Mouse (Mus musculus): ENCODE measurements around the gene Tas1r3. TPM values are rescaled to one million over a fixed set of nuclear protein-coding genes. Genes with fewer than 3 reads are reported as not detected.
A peak's percentile ranks its signal among the peaks of the same experiment; 100 is the strongest.

The Tas1r3 gene
- polyA plus RNA-seq, 1 experiment from 2014 or later, result 0.43 TPM

DNA sequence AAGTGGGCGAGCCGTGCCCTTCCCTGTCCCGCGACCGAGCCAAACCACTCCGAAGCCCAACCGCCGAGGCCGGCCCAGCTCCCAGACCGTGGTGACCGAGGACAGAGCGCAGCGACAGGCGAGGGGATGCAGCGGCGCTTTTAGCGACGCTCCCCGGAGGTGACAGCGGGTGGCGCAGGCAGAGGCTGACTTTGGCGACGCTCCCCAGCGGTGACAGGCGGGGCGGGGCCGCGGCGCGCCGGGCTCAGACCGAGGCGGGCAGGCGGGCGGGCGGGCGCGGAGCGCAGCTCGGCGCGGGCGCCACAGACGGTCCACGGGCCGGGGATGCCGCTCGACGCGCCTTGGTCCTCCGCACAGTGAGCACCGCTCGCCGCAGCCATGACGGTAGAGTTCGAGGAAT lies 28.9 kb upstream of the Tas1r3 start:
- H3K27ac ChIP-seq (ENCODE audit: low read depth), result peak overlapping the region; percentile 91
- H3K9me3 ChIP-seq (ENCODE audit: control insufficient read depth, low read length), result no peaks in the 10 kb centered on the region
- H3K27me3 ChIP-seq (replicated peaks; ENCODE audit: control insufficient read depth, insufficient read depth, low read length), result no peaks in the 10 kb centered on the region
- H3K4me1 ChIP-seq (replicated peaks; ENCODE audit: control insufficient read depth, insufficient read depth, low read length), result peaks cover 33% of the 10 kb centered on the region
- H3K9ac ChIP-seq (ENCODE audit: low read length), result peak overlapping the region; percentile 74
- ATAC-seq (replicated peaks; ENCODE audit: low FRiP score, low TSS enrichment, low read depth) (peak; percentile 87), DNase-seq (ENCODE audit: low spot score) (no peak)
- H3K36me3 ChIP-seq (ENCODE audit: control insufficient read depth, insufficient read depth, low read length), result peaks cover 39% of the 10 kb centered on the region
- WGBS, result under 1% methylated on average over 52 of the region's 56 CpGs
- peak overlapping the region; percentile 94 for H3K4me2 ChIP-seq (ENCODE audit: low read length)
- H3K4me3 ChIP-seq (ENCODE audit: low read depth, low read length), result peak overlapping the region; percentile 89

DNA sequence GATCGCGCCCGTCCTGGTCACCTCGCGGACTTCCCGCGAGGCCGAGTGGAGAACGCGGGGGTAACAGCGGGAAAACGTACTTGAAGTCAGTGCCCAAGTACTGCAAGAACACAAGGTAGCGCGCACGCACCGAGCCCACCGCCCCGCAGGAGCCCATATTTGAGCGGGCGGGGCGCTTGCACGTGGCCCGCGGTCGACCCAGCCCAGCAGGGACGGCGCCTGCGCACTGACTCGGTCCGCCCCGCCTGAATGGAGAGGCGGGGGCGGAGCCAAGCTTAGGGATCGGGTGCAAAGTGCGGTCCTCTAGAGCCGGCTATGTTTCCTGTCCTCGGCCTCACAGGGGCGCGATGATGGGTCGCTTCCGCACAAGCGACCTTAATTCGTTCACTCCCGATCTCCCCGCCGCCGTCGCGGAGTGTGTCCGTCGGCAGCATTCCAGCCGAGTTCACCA lies 28.4 kb upstream of the Tas1r3 start, which contains the start of the genes Pusl1 and Acap3:
Gene Pusl1, minus strand, starts transcription at position 231 of the 451 bp plus-strand sequence.
Gene Acap3, plus strand, starts transcription at position 272 of the 451 bp plus-strand sequence.
- peak within 1 kb of the TSS; percentile 91 for H3K27ac ChIP-seq (ENCODE audit: low read depth)
- under 1% methylated on average over 52 of the region's 52 CpGs for WGBS
- H3K36me3 ChIP-seq (ENCODE audit: control insufficient read depth, insufficient read depth, low read length), result peaks cover 39% of the 10 kb centered on the region
- H3K4me1 ChIP-seq (replicated peaks; ENCODE audit: control insufficient read depth, insufficient read depth, low read length), result peaks cover 33% of the 10 kb centered on the region
- H3K4me3 ChIP-seq (ENCODE audit: low read depth, low read length), result peak within 1 kb of the TSS; percentile 89
- ATAC-seq (replicated peaks; ENCODE audit: low FRiP score, low TSS enrichment, low read depth) (peak; percentile 88), DNase-seq (ENCODE audit: low spot score) (peak; percentile 97)
- H3K4me2 ChIP-seq (ENCODE audit: low read length), result peak within 1 kb of the TSS; percentile 94
- no peaks in the 10 kb centered on the region for H3K27me3 ChIP-seq (replicated peaks; ENCODE audit: control insufficient read depth, insufficient read depth, low read length)
- H3K9ac ChIP-seq (ENCODE audit: low read length), result peak within 1 kb of the TSS; percentile 74
- H3K9me3 ChIP-seq (ENCODE audit: control insufficient read depth, low read length), result no peaks in the 10 kb centered on the region

DNA sequence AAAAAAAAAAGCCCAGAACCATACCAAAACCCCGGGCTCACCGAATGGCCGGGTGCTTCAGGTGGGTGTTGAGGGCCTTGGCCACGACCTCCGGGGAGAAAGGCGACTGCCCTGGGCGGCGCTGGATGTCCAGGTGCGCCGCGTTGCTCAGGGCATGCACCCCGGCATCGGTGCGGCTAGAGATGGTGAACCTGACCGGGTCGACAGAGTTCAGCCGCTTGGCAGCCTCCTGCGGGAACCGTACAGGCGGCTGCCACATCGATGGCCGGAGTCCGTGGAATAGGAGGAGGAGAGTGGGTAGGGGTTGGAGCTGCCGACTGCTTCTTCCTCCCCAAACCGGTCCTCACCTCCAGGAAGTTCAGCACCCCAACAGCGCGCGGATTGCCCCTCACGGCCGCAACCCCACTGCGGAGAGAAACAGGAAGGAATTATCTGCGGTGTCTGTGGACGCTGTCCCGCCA lies 27.9 kb upstream of the Tas1r3 start:
- Histone ChIP-seq H3K4me3 (ENCODE audit: low read depth, low read length) (peak overlapping the region; percentile 89), H3K9ac (ENCODE audit: low read length) (peak overlapping the region; percentile 74), H3K4me1 (replicated peaks; ENCODE audit: control insufficient read depth, insufficient read depth, low read length) (peaks cover 33% of the 10 kb centered on the region), H3K27ac (ENCODE audit: low read depth) (0 out of 2 replicates have a peak overlapping the region, but pooled peaks have one; percentile 91), H3K36me3 (ENCODE audit: control insufficient read depth, insufficient read depth, low read length) (peaks cover 39% of the 10 kb centered on the region), H3K27me3 (replicated peaks; ENCODE audit: control insufficient read depth, insufficient read depth, low read length) (no peaks in the 10 kb centered on the region), H3K4me2 (ENCODE audit: low read length) (peak overlapping the region; percentile 94), H3K9me3 (ENCODE audit: control insufficient read depth, low read length) (no peaks in the 10 kb centered on the region)
- under 1% methylated on average over 34 of the region's 34 CpGs for WGBS
- peak; percentile 2; the same call in 1 of the 2 replicates for ATAC-seq (replicated peaks; ENCODE audit: low FRiP score, low TSS enrichment, low read depth)
- peak; percentile 54 for DNase-seq (ENCODE audit: low spot score)

DNA sequence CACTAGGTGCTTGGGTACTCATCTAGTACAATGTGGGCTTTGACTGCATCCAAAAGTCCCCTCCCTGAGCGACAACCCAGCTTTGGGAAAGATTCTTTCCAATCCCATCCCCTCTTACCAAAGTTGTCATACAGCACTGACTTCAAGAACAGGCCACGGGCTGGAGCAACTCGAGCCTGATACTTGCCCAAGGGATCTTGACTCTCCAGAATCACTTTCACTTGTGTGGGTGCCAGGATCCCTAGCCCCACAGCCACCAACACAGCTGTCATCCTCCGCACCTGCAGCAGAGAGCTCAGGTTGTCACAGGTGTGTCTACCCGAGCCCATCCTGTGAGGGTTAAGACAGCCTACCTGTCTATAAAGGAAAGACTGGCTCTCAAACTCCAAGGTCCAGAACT lies 26.2 kb upstream of the Tas1r3 start:
- H3K9me3 ChIP-seq (ENCODE audit: control insufficient read depth, low read length), result no peaks in the 10 kb centered on the region
- no peak overlapping the region for H3K4me3 ChIP-seq (ENCODE audit: low read depth, low read length)
- H3K4me1 ChIP-seq (replicated peaks; ENCODE audit: control insufficient read depth, insufficient read depth, low read length), result peaks cover 24% of the 10 kb centered on the region
- no peak overlapping the region for H3K9ac ChIP-seq (ENCODE audit: low read length)
- no peak overlapping the region for H3K4me2 ChIP-seq (ENCODE audit: low read length)
- 86% methylated on average over 5 of the region's 5 CpGs for WGBS
- H3K36me3 ChIP-seq (ENCODE audit: control insufficient read depth, insufficient read depth, low read length), result peaks cover 53% of the 10 kb centered on the region
- H3K27me3 ChIP-seq (replicated peaks; ENCODE audit: control insufficient read depth, insufficient read depth, low read length), result no peaks in the 10 kb centered on the region
- H3K27ac ChIP-seq (ENCODE audit: low read depth), result no peak overlapping the region
- DNase-seq (ENCODE audit: low spot score) (no peak), ATAC-seq (replicated peaks; ENCODE audit: low FRiP score, low TSS enrichment, low read depth) (no peak)

- no peaks in the 10 kb centered on the region for H3K27me3 ChIP-seq (replicated peaks; ENCODE audit: control insufficient read depth, insufficient read depth, low read length)
- ATAC-seq (replicated peaks; ENCODE audit: low FRiP score, low TSS enrichment, low read depth), result no peak
- no peak overlapping the region for H3K4me3 ChIP-seq (ENCODE audit: low read depth, low read length)
- no peak overlapping the region for H3K27ac ChIP-seq (ENCODE audit: low read depth)
- H3K9me3 ChIP-seq (ENCODE audit: control insufficient read depth, low read length), result no peaks in the 10 kb centered on the region
- H3K4me1 ChIP-seq (replicated peaks; ENCODE audit: control insufficient read depth, insufficient read depth, low read length), result peaks cover 13% of the 10 kb centered on the region
- peaks cover 56% of the 10 kb centered on the region for H3K36me3 ChIP-seq (ENCODE audit: control insufficient read depth, insufficient read depth, low read length)
- WGBS, result 95% methylated on average over 9 of the region's 9 CpGs
- DNase-seq (ENCODE audit: low spot score), result no peak
- H3K4me2 ChIP-seq (ENCODE audit: low read length), result no peak overlapping the region
- no peak overlapping the region for H3K9ac ChIP-seq (ENCODE audit: low read length)
Observed at GRCm38 (mm10) chr4:155888181-155888580, 25.0 kb upstream of the Tas1r3 start.

- WGBS, result 90% methylated on average over 10 of the region's 10 CpGs
- Histone ChIP-seq H3K9me3 (ENCODE audit: control insufficient read depth, low read length) (no peaks in the 10 kb centered on the region), H3K36me3 (ENCODE audit: control insufficient read depth, insufficient read depth, low read length) (peaks cover 60% of the 10 kb centered on the region), H3K9ac (ENCODE audit: low read length) (no peak overlapping the region), H3K27me3 (replicated peaks; ENCODE audit: control insufficient read depth, insufficient read depth, low read length) (no peaks in the 10 kb centered on the region), H3K4me1 (replicated peaks; ENCODE audit: control insufficient read depth, insufficient read depth, low read length) (peaks cover 8% of the 10 kb centered on the region), H3K27ac (ENCODE audit: low read depth) (no peak overlapping the region), H3K4me2 (ENCODE audit: low read length) (no peak overlapping the region), H3K4me3 (ENCODE audit: low read depth, low read length) (no peak overlapping the region)
- ATAC-seq (replicated peaks; ENCODE audit: low FRiP score, low TSS enrichment, low read depth) (no peak), DNase-seq (ENCODE audit: low spot score) (no peak)
Observed at GRCm38 (mm10) chr4:155887674-155888073, 24.5 kb upstream of the Tas1r3 start.

- no peak overlapping the region for H3K4me3 ChIP-seq (ENCODE audit: low read depth, low read length)
- H3K4me1 ChIP-seq (replicated peaks; ENCODE audit: control insufficient read depth, insufficient read depth, low read length), result peaks cover 7% of the 10 kb centered on the region
- 90% methylated on average over 5 of the region's 5 CpGs for WGBS
- DNase-seq (ENCODE audit: low spot score) (no peak), ATAC-seq (replicated peaks; ENCODE audit: low FRiP score, low TSS enrichment, low read depth) (no peak)
- H3K36me3 ChIP-seq (ENCODE audit: control insufficient read depth, insufficient read depth, low read length), result peaks cover 66% of the 10 kb centered on the region
- H3K27ac ChIP-seq (ENCODE audit: low read depth), result no peak overlapping the region
- no peak overlapping the region for H3K9ac ChIP-seq (ENCODE audit: low read length)
- no peaks in the 10 kb centered on the region for H3K27me3 ChIP-seq (replicated peaks; ENCODE audit: control insufficient read depth, insufficient read depth, low read length)
- H3K9me3 ChIP-seq (ENCODE audit: control insufficient read depth, low read length), result no peaks in the 10 kb centered on the region
- H3K4me2 ChIP-seq (ENCODE audit: low read length), result no peak overlapping the region
Observed at GRCm38 (mm10) chr4:155886330-155886729, 23.2 kb upstream of the Tas1r3 start.

DNA sequence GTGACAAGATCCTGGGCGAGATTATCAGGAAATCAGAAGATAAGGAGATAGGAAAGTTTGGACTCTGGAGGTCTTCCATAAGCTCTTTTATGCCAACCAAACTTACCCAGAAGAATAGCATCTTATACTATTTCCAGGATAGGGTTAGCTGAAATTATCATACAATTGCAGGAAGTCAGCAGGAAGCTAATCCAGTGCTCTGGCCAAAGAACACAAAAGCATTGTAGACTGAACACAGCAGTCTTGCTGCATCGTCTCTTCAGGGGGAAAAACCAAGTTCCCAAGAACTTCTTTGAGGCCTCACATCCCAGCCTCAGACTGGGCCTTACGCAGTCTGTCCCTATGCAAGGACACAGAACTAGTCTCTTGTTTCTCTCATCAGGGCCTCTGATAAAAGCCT lies 20.4 kb upstream of the Tas1r3 start:
- no peak for ATAC-seq (replicated peaks; ENCODE audit: low FRiP score, low TSS enrichment, low read depth)
- Histone ChIP-seq H3K4me1 (replicated peaks; ENCODE audit: control insufficient read depth, insufficient read depth, low read length) (no peaks in the 10 kb centered on the region), H3K4me3 (ENCODE audit: low read depth, low read length) (no peak overlapping the region), H3K9ac (ENCODE audit: low read length) (no peak overlapping the region), H3K4me2 (ENCODE audit: low read length) (no peak overlapping the region), H3K36me3 (ENCODE audit: control insufficient read depth, insufficient read depth, low read length) (peaks cover 56% of the 10 kb centered on the region), H3K9me3 (ENCODE audit: control insufficient read depth, low read length) (no peaks in the 10 kb centered on the region), H3K27me3 (replicated peaks; ENCODE audit: control insufficient read depth, insufficient read depth, low read length) (no peaks in the 10 kb centered on the region), H3K27ac (ENCODE audit: low read depth) (peak overlapping the region; percentile 34)
- 77% methylated on average over 3 of the region's 3 CpGs for WGBS
- no peak for DNase-seq (ENCODE audit: low spot score)

GRCm38 (mm10) chr4:155871404-155871803 lies 8.2 kb upstream of the Tas1r3 start:
- Histone ChIP-seq H3K9me3 (ENCODE audit: control insufficient read depth, low read length) (no peaks in the 10 kb centered on the region), H3K4me2 (ENCODE audit: low read length) (no peak overlapping the region), H3K27me3 (replicated peaks; ENCODE audit: control insufficient read depth, insufficient read depth, low read length) (no peaks in the 10 kb centered on the region), H3K4me1 (replicated peaks; ENCODE audit: control insufficient read depth, insufficient read depth, low read length) (peaks cover 17% of the 10 kb centered on the region), H3K36me3 (ENCODE audit: control insufficient read depth, insufficient read depth, low read length) (peaks cover 50% of the 10 kb centered on the region), H3K27ac (ENCODE audit: low read depth) (no peak overlapping the region), H3K9ac (ENCODE audit: low read length) (no peak overlapping the region), H3K4me3 (ENCODE audit: low read depth, low read length) (no peak overlapping the region)
- ATAC-seq (replicated peaks; ENCODE audit: low FRiP score, low TSS enrichment, low read depth) (no peak), DNase-seq (ENCODE audit: low spot score) (no peak)
- WGBS, result 83% methylated on average over 7 of the region's 7 CpGs
